Mouse (Mus musculus): Measurements from ENCODE around the gene Cyp4a32. TPM values are rescaled to one million over a fixed set of nuclear protein-coding genes. Genes with fewer than 3 reads are reported as not detected.

Cyp4a32 gene
- not detected in 2 replicates for polyA plus RNA-seq (2012; rRNA removed)

GRCm38 (mm10) chr4:115600611-115601010 lies at the start of gene Cyp4a32:
Cyp4a32 (plus strand) TSS chr4:115600969.

GRCm38 (mm10) chr4:115563401-115563800 lies 37.4 kb upstream of the Cyp4a32 start, which contains the start of gene Cyp4a31:
Cyp4a31 (plus strand) TSS chr4:115563649.

DNA sequence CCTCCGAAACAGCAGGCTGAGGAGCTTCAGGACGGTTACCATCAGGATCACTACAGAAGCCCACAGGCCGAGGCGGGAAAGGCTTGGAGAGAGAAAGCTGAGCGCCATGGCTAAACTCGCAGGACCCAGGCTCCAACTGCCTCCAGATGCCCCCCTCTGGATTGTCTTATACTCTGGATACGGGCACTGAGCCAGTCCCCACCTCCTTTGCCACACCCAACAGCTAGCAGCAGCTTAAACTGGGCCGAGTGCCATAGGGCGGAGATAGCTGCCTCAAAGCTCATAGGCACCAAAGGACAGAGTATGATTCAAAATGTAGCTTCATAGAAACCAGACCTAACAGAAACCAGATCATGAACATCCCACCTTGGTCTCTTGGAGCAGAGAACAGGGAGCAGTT lies 46.8 kb downstream of the Cyp4a32 start, which contains the start of gene Cyp4b1:
Cyp4b1 (minus strand) TSS at position 144 of the 400 bp plus-strand sequence.

Other genes starting within 250 kb of the Cyp4a32 start
- not detected in 2 replicates for gene Cyp4a12b, start 189.3 kb upstream of the Cyp4a32 start, polyA plus RNA-seq (2012; rRNA removed)
- not detected in 2 replicates for gene Cyp4a30b, start 148.4 kb upstream of the Cyp4a32 start, polyA plus RNA-seq (2012; rRNA removed)
- gene Cyp4a14, start 104.8 kb upstream of the Cyp4a32 start, polyA plus RNA-seq (2012; rRNA removed), result not detected in 2 replicates
- not detected in 2 replicates for gene Cyp4a10, start 82.7 kb upstream of the Cyp4a32 start, polyA plus RNA-seq (2012; rRNA removed)
- not detected in 2 replicates for gene Cyp4a31, start 37.3 kb upstream of the Cyp4a32 start, polyA plus RNA-seq (2012; rRNA removed)
- gene Cyp4b1, start 46.8 kb downstream of the Cyp4a32 start, polyA plus RNA-seq (2012; rRNA removed), result 14.0 and 31.0 TPM in 2 replicates
- 32.9 and 33.9 TPM in 2 replicates for gene Efcab14, start 136.8 kb downstream of the Cyp4a32 start, polyA plus RNA-seq (2012; rRNA removed)
- 0.30 TPM in 1 of 2 replicates, not detected in the other for gene Tex38, start 180.0 kb downstream of the Cyp4a32 start, polyA plus RNA-seq (2012; rRNA removed)
- 41.3 and 58.8 TPM in 2 replicates for gene Atpaf1, start 183.8 kb downstream of the Cyp4a32 start, polyA plus RNA-seq (2012; rRNA removed)
- gene Mob3c, start 227.1 kb downstream of the Cyp4a32 start, polyA plus RNA-seq (2012; rRNA removed), result 30.4 and 39.2 TPM in 2 replicates
- gene Mknk1, start 238.2 kb downstream of the Cyp4a32 start, polyA plus RNA-seq (2012; rRNA removed), result 29.5 and 30.2 TPM in 2 replicates